Mouse (Mus musculus): ENCODE data around the gene Ccdc78.

Ccdc78 gene

DNA sequence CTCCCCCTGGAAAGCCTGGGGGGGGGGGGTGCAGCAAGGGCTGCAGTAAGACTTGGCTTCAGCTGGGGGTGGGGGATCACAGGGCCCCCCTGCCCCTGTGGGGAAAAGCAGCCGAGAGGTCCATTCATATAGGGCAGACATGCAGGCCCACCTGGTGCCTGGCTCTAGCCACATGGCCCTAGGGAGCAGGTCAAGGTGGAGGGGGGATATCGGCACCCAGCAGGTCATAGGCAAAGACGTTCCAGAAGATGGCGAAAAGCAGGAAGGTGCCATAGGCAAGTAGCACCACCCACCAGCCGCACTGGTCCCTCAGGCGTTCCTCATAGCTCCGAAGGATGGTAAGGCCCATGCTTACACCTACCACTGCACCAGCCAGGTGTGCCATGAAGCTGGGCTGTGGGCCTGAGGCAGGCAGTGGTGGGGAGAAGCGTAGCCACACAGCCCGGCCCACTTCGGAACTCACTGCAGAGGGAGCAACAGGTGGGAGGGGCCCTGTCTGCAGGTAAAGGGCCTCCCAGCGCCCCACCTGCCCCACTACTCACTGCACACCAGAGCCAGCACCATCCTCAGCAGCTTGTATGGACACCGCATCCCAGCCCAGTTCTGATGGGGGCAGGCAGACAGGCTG is 48.3 kb downstream of the Ccdc78 start:
- DNase-seq: peak in 1 of 2 experiments; percentile 62

DNA sequence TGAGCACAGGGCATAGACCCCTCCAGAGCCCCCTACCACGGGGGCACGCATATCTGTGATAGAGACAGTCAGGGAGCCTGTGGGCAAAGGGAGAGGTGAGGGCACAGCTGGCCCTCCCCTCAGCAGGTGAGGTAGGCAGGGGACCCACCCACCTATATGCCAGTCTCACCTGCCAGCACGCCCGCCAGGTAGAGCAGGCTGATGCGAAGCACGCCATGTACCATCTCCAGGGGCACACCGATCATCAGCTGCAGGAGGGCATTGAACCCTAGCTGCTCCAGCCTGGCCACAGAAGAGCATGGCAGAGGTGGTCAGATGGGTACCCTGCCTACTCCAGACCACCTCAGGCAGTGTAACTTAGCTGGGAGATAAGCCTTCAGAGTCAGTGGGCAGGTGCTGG is 48.9 kb downstream of the Ccdc78 start:
- no peak for DNase-seq

DNA sequence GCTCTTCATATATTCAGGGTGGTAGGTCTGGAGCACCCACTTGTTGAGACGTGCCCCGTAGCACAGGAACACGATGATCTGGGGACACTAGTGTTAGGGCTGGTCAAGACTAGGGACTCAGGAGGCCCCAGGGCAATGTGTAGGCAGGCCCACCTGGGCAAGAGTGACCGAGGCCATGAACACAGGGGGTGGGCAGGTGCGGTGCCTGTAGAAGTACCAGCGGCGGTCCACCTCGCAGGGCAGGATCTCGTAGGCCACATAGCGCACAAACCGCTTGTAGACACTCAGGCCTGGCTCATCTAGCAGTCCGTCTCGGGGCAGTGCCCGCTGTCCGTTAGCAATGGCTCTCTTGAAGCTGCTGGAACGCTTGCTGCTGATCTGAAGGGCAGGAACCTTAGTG is 49.4 kb downstream of the Ccdc78 start:
- no peak for DNase-seq

DNA sequence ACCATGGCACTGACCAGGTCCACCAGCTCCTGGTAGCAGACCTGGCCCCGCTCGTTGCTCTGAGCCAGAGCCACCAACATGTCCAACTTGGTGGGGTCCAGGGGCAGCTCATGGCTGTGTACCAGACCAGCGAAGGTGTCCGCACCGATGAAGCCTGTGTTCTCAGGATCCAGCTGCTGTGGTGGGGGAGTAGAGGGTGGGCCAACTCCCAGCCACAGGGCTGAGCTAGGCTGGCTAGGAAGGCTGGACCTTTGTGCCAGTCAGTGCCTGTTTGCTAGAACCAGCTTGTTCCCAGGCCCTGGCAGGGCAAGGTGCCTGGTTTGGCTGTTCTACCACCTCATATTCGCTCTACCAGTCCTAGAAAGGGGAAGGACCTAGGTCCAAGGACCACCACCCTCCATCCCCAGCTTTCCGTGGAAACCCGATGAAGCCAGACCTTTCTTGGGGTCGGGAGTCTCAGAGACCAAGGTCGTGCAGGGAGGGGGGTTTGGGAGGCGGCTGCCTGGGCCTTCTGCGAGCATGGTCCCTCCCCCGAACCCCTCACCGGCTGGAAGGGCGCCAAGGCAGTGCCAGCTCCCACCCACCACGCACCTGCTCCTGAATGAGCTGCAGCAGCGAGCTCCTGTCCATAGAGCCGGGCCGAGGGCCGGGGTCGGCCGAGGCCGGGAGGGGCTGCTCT is 50.2 kb downstream of the Ccdc78 start:
- DNase-seq: peak; percentile 59 to 61

DNA sequence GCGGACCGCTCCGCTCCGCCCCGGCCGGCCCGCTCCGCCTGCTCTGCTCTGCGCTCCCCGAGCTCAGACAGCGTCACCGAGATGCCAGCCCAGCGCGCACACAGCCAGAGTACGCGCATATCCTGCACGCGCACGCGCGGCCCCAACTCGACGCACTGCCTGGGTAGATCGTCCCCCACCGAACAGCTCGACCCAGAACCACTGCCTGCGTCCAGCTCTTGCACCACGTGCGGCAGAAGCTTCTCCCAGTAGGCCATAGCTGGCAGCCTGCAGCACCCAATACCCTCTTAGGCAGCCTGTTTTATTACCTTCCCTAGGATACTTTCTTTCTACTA is 50.7 kb downstream of the Ccdc78 start, which contains the start of gene Rhbdl1:
Gene Rhbdl1 (minus strand): TSS at position 220 of the 335 bp plus-strand sequence.
- DNase-seq: peak; percentile 90 to 93

DNA sequence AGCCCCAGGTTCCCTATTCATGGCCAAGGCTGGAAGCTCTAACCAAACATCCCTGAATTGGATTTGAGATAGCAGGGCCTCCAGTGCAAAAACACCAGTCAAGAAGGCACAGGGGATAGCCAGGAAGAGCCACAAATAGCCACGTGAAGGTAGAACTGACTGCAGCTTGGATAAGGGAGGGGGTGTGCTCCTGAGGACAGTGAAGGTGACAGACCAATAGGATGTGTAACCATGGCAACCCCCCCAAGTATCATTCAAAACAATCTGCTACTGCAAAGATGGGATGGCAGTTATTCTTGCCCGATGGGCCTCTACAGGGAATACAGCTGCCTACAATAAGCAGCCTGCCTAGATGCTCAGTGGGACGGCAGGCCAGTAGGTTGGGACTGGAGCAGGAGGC is 51.2 kb downstream of the Ccdc78 start:
- DNase-seq: no peak

DNA sequence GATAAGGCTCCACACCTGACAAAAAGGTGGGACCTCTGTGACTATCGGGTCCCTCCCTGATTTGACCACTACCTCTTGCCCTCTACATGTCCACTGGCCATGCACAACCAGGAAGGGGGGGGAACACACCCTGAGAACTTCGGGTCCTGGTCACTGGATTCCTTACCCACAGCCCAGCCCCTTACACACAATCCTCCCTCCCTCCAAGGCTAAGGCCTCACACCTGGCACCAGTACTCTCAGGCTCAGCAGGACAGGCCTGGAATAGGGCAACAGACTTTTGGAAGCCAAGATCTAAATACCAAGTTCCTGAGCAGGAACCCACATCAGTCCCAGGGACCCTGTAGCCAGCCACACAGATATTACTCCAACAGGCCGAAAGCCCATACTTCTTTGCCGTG is 52.5 kb downstream of the Ccdc78 start:
- no peak for DNase-seq

DNA sequence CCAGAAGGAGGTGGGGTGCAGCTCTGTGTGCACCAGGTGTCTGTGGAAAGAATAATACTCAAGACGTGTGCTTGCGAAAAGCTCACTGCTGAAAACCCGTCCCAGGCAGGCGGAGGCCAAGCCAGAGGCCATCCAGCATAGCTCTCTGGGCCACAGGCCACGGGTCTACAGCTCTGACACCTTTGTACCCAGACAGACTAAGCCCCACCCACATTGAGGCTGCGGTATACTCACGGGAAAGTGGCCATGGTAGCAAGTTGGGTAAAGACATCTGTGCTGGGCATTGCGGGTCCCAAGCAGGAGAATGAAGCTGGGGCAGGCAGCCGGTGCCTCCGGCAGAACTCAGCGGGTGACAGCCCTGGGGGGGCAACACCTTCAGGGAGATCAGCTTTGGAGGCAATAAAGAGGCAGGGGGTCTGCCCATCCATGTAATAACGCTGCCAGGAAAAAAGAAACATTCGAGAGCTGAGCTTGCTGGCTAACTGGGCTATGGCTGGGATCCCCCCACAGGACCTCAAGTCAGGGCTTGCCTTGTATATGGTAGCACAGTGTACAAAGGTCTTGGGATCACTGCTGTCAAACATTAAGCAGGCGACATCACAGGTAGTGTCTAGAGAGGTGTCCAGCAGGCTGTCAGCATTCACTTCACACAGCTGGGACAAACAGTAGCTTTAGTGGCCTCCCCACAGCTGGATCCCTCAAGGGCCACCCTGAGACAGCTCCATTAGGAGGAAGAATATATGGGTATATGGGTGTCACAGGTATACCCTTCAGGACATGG is 53.3 kb downstream of the Ccdc78 start:
- DNase-seq: no peak

Measured in cerebellum, postnatal 25 days (tissue).